Comparison of ENCODE assay signal across 11 mouse cellular contexts in genomic region chr11:37480236-37480635, GRCm38 (mm10).
DNase-seq lines count a peak whose midpoint lies in the region.
"Had no signal": no experiment of that assay in that cellular context is flagged by ENCODE, and none has a peak within 500 bp of the region (broad histone marks: within the 10 kb centered on the region; RNA-seq: fewer than 3 reads in every experiment).

No protein-coding gene starts in this region.

- intact Hi-C loops in heart, postnatal 10 days (cut with DNase I) = no loop called here

- DNase-seq in cerebellum, adult 18-20 months = peak; percentile 1 to 3
- DNase-seq in cerebellum, adult 9-10 months = no peak
- peak; percentile 23 to 24 for DNase-seq in heart, postnatal 10 days
- no peak for DNase-seq in heart, adult 8-10 months (ENCODE audit: low spot score)
- DNase-seq in right cerebral cortex, adult 2 months (ENCODE audit: low spot score in 2 of 2) = peak; percentile 9 to 24
- no peak for DNase-seq in right cerebral cortex, postnatal 36 days (ENCODE audit: low spot score in 2 of 2)
- peak; percentile 30 for DNase-seq in right cerebral cortex, postnatal 4 days
- DNase-seq in ovary, postnatal 10 days (ENCODE audit: low spot score) = no peak
- DNase-seq: gastrocnemius, postnatal 36 days; kidney, postnatal 14 days; thymus, postnatal 25 days had no signal

Comparison
In these comparisons a context has a peak if more than half of its experiments do, and no peak if none do; other contexts are left out.
1. DNase-seq: peak in cerebellum, adult 18-20 months (2 of 2), heart, postnatal 10 days (2 of 2), right cerebral cortex, adult 2 months (2 of 2) and right cerebral cortex, postnatal 4 days (single experiment); none in cerebellum, adult 9-10 months (single experiment), heart, adult 8-10 months (single experiment), right cerebral cortex, postnatal 36 days (0 of 2) and ovary, postnatal 10 days (single experiment).